Mouse (Mus musculus) G1E (cell line): Measurements from ENCODE around the gene 1700029I15Rik.

ENCODE experiments used
- CTCF ChIP-seq: IDR thresholded peaks from 2 replicates; pipeline ENCODE4 v1.5.1; 2012; ENCODE audit warnings: low read depth, low read length, inconsistent platforms, mixed read lengths
- GATA1 ChIP-seq: IDR thresholded peaks from 2 replicates; pipeline ENCODE4 v1.6.1; 2012; ENCODE audit warnings: borderline replicate concordance, low read length, inconsistent platforms, mixed read lengths
- GATA2 ChIP-seq: IDR thresholded peaks from 2 replicates; pipeline ENCODE4 v1.6.1; 2012; ENCODE audit warnings: low read depth, low read length, inconsistent platforms, borderline replicate concordance

DNA sequence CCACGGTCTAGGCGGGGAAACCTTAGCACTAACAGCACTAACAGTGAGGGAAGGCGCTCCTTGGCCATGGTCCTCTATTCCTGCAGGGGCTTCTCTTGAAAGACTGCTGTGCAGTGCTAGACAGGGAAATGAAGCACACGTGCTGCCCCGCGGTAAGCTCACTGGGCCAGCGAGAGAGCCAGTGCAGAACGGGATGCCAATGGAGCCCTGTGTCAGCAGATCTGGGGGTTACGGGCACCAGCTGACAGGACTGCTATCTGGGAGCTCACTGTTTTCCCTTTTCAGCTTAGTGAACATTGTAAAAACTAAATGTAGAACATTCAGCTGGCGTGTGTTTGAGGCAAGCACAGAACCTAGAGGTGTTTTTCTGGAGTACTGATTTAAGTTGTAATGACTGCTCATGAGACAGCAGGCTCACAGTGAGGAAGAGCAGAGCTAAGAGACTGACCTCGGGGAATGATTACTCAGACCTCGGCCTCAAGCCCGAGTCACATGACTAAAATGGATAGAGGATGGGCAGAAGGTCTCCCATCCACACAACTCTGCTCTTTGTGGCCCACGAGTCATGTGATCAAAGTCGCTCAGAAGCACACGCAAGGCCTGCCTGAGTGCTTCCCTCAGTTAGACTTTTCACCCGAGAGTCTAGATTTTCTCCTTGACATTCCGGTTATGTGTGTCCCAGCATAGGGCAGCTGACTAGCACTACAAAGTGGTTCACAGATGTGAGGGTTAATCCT is 26.1 kb downstream of the 1700029I15Rik start:
- no peak for TF ChIP-seq GATA1
- no peak for TF ChIP-seq CTCF
- no peak for TF ChIP-seq GATA2
